Mouse (Mus musculus) cerebellum, postnatal 10 days (tissue): ENCODE data around the gene Pnp.
"Not testable (repeated sequence)": the region's sequence is repeated elsewhere in the genome, so short reads cannot be mapped to it uniquely, and the experiment has no call there.

Experiments
- DNase-seq, 2 experiments: peaks; one replicate each; pipeline ENCODE4 v3.0.0; 2021; ENCODE audit warnings: mixed read lengths in 2 of 2

Pnp gene

GRCm38 (mm10) chr14:50931493-50932020 lies 675 bp downstream of the Pnp start:
- no peak for DNase-seq

GRCm38 (mm10) chr14:50936649-50937048 lies 5.8 kb downstream of the Pnp start:
- no peak for DNase-seq

- no peak for DNase-seq
Measured at GRCm38 (mm10) chr14:50938119-50938908, 7.4 kb downstream of the Pnp start.

DNA sequence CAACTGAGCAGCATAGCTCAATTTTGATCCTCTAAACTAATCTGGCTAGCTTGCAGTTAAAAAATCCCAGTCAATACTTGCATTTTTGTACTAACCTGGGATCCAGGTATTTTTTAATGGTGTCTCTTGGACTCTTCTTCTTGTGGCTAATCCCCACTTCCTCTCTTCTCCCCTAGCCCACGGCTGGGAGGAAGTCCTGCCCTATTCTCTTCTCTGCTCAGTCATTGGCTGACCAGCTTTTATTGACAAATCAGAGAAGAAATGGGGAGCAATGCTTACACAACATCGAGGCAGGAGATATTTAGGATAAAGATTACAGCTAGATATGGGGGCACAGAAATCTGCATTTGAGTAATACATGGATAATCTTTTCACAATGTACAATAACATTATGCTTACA lies 8.1 kb downstream of the Pnp start:
- DNase-seq: no peak

DNA sequence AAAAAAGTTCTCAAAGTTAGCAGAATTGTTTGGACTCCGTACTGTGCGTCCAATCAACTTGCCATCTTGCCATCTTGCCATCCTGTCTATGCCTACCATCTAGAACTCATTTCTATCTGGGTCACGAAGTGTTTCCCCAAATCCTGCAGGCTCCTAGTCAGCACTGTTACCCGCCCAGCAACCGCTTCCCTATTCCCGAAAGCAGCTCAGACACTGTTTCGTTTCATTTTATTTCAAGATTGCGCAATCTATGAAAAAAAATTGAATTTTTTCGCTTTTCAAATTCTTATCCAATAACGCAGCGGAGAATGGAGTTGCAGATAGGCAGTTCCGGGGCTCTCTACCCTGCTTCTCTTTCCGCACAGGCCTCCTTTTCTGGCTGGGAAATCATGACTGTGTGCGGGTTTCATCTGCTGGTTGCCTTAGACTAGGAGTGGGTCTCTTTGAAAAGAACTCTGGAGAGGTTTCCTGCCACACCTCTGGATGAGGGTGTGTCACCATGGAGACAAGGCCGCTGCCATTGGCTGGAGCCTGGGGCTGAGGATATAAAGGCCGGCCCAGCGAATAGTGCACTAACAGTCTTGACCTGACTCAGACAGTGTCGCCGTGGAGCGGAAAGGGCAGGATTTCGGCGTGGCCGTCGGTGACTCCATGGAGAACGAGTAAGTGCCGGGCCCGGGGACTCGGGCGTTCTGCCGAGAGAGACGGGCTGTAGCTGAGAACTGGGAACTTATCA lies 13.2 kb downstream of the Pnp start, which contains the start of gene Gm49342:
Gm49342 (plus strand) TSS at position 586 of the 736 bp plus-strand sequence.
- peak; percentile 95 for DNase-seq

GRCm38 (mm10) chr14:50944668-50945033 lies 13.8 kb downstream of the Pnp start:
- not testable (repeated sequence) for DNase-seq

GRCm38 (mm10) chr14:50945081-50945480 lies 14.2 kb downstream of the Pnp start:
- not testable (repeated sequence) for DNase-seq

DNA sequence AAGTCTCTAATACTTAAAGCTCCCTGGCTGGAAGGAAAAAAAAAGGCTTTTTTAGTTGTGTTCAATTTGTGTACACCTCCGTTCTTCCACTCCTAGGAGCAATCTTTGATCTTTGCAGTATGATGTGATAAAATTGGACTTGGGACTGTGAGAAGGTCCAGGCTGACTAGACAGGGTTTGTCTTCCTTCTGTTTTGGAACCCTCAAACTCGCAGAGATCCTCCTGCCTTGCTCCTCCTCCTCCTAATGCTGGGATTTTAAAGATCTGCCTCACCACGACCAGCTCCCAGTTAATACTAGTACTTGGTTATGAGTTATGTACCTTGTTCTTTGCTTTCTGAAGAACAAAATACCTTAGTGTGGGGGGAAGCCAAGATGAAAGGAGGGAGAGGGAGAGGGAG lies 14.6 kb downstream of the Pnp start:
- DNase-seq: not testable (repeated sequence)

DNA sequence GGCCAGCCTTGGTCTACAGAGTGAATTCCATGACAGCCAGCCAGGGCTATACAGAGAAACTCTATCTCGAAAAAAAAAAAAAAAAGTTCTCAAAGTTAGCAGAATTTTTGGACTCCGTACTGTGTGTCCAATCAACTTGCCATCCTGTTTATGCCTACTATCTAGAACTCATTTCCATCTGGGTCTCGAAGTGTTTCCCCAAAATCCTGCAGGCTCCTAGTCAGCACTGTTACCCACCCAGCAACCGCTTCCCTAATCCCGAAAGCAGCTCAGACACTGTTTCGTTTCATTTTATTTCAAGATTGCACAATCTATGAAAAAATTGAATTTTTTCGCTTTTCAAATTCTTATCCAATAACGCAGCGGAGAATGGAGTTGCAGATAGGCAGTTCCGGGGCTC lies 24.6 kb downstream of the Pnp start:
- DNase-seq: no peak

DNA sequence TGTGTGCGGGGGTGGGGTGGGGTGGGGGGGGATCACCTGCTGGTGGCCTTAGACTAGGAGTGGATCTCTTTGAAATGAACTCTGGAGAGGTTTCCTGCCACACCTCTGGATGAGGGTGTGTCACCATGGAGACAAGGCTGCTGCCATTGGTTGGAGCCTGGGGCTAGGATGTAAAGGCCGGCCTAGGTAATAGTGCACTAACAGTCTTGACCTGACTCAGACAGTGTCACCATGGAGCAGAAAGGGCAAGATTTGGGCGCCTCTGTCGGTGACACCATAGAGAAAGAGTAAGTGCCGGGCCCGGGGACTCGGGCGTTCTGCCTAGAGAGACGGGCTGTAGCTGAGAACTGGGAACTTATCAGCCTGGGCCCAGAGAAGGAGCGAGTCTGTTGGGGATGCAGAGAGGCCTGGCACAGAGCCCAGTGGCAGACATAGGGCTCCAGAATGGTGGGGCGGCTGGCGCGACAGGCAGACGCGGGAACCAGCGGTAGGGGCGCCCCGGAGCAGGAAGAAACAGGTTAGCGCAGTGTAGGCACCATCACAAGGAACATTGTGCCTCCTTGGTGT lies 25.1 kb downstream of the Pnp start, which contains the start of gene Pnp2:
Pnp2 (plus strand) TSS at position 51 of the 567 bp plus-strand sequence.
- DNase-seq: peak; percentile 76 to 84

- peak in 1 of 2 experiments; percentile 16 for DNase-seq
Measured at GRCm38 (mm10) chr14:50956724-50957123, 25.8 kb downstream of the Pnp start.

- not testable (repeated sequence) for DNase-seq
Measured at GRCm38 (mm10) chr14:50957146-50957545, 26.3 kb downstream of the Pnp start.

DNA sequence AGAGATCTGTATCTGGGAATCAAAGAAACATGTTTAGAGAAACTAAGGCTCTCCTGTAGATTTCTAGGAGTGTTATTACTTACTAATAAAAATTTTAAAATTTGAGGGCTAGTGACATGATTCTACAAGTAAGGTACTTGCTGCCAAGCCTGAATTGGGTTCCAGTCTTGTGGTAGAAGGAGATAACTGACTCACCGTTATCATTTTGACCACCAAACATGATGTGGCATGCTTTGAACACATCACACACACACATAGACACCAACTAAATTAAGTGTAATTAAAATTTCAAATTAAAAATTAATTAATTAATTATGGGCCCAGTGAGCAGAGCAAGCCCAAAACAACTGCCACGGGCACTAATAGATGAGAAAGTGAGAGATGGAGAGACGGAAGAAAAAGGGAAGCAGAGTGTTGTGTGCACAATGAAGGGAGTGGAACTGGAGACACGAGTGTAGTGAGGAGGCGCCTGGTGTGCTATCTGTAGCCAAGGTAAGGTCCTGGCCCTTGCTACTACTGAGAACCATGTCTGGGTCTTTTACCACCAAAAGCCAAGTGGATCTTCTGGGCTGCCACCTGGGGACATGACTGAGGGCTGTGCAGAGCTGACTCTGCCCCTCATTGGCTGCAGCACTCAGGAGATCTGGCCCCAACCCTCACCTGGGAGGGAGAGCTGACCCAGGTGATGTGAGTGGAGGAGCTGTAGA lies 27.6 kb downstream of the Pnp start:
- not testable (repeated sequence) for DNase-seq

DNA sequence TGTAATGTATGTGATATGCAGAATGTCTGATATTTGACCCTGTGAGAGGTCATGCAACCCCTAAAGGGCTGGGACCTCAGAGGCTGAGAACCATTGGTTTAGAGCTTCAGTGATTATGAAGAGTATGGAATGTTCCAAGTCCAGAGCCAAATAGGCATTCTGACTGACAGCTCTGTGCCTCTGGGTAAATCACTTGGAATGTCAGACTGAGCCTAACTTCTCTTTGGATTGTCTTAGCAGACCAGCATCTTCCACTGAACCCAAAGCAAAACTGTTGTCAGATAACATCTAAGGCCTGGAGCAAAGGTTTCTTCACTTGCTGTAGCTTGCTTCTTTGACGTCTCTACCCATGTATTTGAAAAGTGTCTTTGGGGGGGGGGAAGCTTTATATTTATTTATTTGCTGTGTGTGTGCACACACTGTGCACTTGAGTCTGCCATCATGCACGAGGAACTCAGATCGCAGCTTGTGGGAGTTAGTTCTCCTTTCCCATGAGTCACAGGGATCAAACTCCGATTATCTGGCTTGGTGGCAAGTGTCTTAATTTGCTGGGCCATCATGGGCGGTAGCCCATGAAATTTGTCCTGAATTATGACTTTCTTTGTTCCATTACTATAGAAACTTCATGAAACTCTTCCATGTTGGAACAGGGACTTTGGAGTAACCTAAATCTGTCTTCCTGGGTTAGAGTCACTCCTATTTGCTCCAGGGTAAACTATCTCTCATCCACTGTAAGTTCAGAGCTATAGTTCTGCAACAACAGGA lies 37.5 kb downstream of the Pnp start:
- DNase-seq: peak in 1 of 2 experiments; percentile 6

DNA sequence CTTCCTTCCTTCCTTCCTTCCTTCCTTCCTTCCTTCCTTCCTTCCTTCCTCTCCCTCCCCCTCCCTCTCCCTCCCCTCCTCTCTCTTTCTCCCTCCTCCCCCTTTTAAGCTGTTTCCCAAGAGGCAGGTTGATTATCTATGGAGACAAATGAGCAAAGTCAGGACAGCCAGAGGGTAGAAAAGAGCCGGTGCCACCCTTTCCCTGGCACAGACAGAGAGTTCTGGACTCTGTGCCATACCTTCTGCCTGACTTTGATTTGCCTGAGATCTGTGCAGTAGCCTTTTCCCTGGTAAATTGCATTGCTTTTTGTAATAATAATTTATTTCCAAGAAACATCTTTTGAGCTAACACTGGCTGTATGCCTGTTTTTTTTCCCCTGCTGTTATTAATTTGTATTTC lies 38.2 kb downstream of the Pnp start:
- DNase-seq: peak; percentile 40 to 53

GRCm38 (mm10) chr14:50969558-50970544 lies 39.0 kb downstream of the Pnp start:
- DNase-seq: peak; percentile 71 to 72

DNA sequence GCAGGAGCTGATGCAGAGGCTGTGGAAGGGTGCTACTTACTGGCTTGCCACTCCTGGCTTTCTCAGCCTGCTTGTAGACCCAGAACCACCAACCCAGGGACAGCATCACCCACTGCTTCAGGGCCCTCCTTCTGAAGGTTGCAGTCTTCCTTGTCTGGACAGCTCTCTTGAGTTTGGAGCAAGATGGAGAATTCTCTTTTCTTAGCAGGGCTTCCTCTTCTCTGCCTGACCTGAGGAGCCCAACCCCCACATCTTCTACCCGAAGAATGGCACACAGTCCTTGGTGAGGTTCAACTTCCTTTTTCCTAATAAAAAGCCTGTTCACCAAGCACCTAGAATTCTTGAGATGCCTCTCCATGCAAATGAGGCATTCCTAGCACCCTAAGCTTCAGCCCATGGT lies 39.9 kb downstream of the Pnp start:
- no peak for DNase-seq

DNA sequence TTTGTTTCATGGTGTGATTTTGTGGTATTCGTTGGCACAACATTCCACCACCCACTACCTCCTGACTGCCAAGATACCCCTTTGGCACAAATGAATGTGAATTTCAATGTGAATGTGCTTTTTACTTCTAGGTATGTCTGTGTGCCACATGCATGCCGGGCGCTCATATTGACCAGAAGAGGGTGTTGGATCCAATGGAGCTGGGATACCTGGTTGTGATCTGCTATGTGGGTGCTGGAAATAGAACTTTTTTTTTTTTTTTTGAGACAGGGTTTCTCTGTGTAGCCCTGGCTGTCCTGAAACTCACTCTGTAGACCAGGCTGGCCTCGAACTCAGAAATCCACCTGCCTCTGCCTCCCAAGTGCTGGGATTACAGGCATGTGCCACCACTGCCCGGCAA lies 42.2 kb downstream of the Pnp start:
- not testable (repeated sequence) for DNase-seq

DNA sequence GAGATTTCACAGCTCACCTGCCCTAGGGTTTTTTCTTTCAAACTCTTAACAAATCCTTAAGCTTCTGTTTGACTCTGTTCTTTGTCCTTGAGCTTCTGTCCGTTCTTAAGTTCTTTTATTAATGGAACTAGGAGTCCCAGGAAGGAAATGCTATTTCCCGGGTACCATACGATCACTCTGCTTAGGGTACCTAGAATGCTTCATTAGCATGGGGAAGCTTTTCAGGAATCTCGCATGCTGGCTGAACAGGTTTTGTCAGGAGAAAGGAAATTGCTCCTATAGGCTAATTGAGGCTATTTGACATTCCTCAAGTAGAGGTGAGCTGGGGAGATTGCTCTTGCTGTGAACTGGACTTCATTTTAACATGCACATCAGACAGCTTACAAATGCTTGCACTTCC lies 42.8 kb downstream of the Pnp start:
- no peak for DNase-seq

DNA sequence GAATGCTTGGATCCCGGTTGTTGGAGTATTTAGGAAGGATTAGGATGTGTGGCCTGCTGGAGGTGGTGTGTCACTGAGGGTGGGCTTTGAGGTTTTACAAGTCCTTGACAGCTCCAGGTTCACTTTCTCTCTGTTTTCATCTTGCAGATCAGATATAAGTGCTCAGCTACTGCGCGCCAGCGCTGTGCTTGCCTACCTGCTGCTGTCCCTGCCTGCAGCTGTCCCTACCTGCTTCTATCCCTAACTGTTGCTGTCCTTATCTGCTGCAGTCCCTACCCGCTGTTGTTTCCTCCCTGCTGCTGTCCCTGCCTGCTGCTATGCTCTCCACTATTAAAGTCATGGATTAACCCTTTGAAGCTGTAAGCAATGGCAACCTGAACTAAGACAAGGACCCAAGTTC lies 44.1 kb downstream of the Pnp start:
- no peak for DNase-seq

DNA sequence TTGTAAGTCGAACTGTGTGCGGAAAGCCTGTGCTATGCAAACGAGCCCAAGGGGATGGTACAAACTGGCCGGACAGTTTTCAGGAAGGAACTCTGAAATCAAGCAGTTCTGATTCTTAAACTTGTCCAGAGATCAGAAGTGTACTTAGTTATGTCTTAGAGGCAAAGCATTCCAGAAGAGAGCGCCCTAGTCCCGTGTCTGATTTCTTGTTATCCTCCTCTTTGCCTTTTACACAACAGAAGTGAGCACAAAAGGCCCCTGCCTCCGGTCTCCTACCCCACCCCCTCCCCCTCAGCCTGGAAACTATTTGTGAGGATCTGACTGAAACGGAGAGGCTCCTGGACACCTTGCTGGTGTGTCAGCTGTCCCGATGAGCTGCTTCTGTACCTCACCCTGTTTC lies 45.8 kb downstream of the Pnp start:
- DNase-seq: peak; percentile 4 to 8
